ENCODE assay signal across 17 mouse cellular contexts in the genomic region with DNA sequence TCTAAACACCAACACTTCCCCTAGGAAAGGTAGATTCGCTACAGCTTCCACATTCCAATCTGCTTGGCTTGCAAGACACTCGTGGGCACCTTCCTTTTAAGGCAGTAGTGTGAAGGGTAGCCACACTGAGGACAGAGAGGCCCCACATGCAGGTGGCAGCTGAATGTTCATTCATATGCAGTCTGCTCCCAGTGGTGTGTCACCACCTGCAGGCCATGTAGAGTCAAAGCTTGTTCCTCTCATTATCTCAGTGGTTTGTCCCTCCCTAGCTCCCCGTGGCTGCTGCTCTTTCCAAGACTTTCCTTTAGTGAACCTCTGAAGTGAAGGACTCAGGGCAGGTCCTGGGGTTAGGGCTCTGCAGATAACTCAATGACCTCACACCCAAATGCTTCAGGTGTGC.
DNase-seq lines count a peak whose midpoint lies in the region; TF ChIP-seq lines count a peak whose summit lies in the region.
"Had no signal": no experiment of that assay in that cellular context is flagged by ENCODE, and none has a peak within 500 bp of the region (broad histone marks: within the 10 kb centered on the region; RNA-seq: fewer than 3 reads in every experiment).

No protein-coding gene starts in this region.

- no peak for DNase-seq in cerebellum, adult 2 months
- no peak for DNase-seq in cerebellum, adult 11 months
- no peak for DNase-seq in kidney, adult 2 months
- no peak for DNase-seq in kidney, postnatal 25 days
- DNase-seq in A20 (ENCODE audit: low read depth, low spot score) = peak; percentile 4
- DNase-seq in left cerebral cortex, adult 18-20 months (ENCODE audit: low spot score in 2 of 2) = no peak
- DNase-seq in left cerebral cortex, postnatal 25 days (ENCODE audit: low spot score in 2 of 2) = no peak
- DNase-seq: adrenal gland, adult 2 months; cerebellum, postnatal 36 days; gastrocnemius, postnatal 25 days; kidney, postnatal 14 days had no signal

- TF ChIP-seq POLR2A in cerebellum, adult 2 months (IDR thresholded peaks at IDR 0.05; ENCODE audit: borderline replicate concordance, insufficient read depth, low read length) = no peak
- TF ChIP-seq POLR2A in kidney, adult 2 months (IDR thresholded peaks at IDR 0.05; ENCODE audit: low read depth, low read length) = no peak
- TF ChIP-seq POLR2A in cortical plate, adult 2 months (IDR thresholded peaks at IDR 0.05; ENCODE audit: extremely low read depth, insufficient read depth, low read length) = no peak

- peak; percentile 42; the same call in 1 of the 2 replicates for TF ChIP-seq CTCF in cerebellum, adult 2 months (IDR thresholded peaks at IDR 0.05; ENCODE audit: borderline replicate concordance, insufficient read depth, low read depth, low read length)
- peak; percentile 29; the same call in 1 of the 2 replicates for TF ChIP-seq CTCF in kidney, adult 2 months (conservative IDR thresholded peaks at IDR 0.05; ENCODE audit: insufficient read depth, insufficient read length, low read depth, low read length)
- peak; percentile 47; the same call in 1 of the 2 replicates for TF ChIP-seq CTCF in cortical plate, adult 2 months (IDR thresholded peaks at IDR 0.05; ENCODE audit: extremely low read depth, insufficient read depth, low read length)

- WGBS in cerebellum, adult 2 months = 44% methylated on average over 3 of the region's 3 CpGs
- WGBS in kidney, adult 2 months = 41% methylated on average over 3 of the region's 3 CpGs

- H3K4me3 ChIP-seq in cerebellum, adult 2 months (replicated peaks; ENCODE audit: insufficient read depth, low read depth, low read length) = no peak overlapping the region
- H3K4me3 ChIP-seq in kidney, adult 2 months (ENCODE audit: insufficient read depth, low read depth, low read length) = no peak overlapping the region
- H3K4me3 ChIP-seq in cortical plate, adult 2 months (ENCODE audit: insufficient read depth, low read length) = no peak overlapping the region
- H3K4me3 ChIP-seq: forebrain, embryonic 13.5 days; hindbrain, embryonic 13.5 days; liver, embryonic 12.5 days; neural tube, embryonic 15.5 days had no signal

- no peaks in the 10 kb centered on the region for H3K27me3 ChIP-seq in cerebellum, adult 2 months (ENCODE audit: control insufficient read depth, insufficient read depth, low read length)
- no peaks in the 10 kb centered on the region for H3K27me3 ChIP-seq in kidney, adult 2 months (replicated peaks; ENCODE audit: control insufficient read depth, insufficient read depth, low read length)
- H3K27me3 ChIP-seq: forebrain, embryonic 13.5 days; hindbrain, embryonic 13.5 days; liver, embryonic 12.5 days; neural tube, embryonic 15.5 days had no signal

- no peaks in the 10 kb centered on the region; the same call in 1 of the 2 replicates for H3K4me1 ChIP-seq in cerebellum, adult 2 months (ENCODE audit: control insufficient read depth, insufficient read depth, low read length)
- H3K4me1 ChIP-seq in kidney, adult 2 months (ENCODE audit: control insufficient read depth, insufficient read depth, low read length) = no peaks in the 10 kb centered on the region
- no peaks in the 10 kb centered on the region for H3K4me1 ChIP-seq in cortical plate, adult 2 months (ENCODE audit: control insufficient read depth, insufficient read depth, low read length)
- H3K4me1 ChIP-seq: liver, embryonic 12.5 days had no signal

- no peaks in the 10 kb centered on the region for H3K36me3 ChIP-seq in kidney, adult 2 months (ENCODE audit: control insufficient read depth, insufficient read depth, low read length)
- H3K36me3 ChIP-seq: hindbrain, embryonic 13.5 days; liver, embryonic 12.5 days; neural tube, embryonic 15.5 days had no signal

- H3K27ac ChIP-seq in cerebellum, adult 2 months (ENCODE audit: insufficient read depth, low read length) = no peak overlapping the region
- H3K27ac ChIP-seq in kidney, adult 2 months (ENCODE audit: insufficient read depth, low read depth, low read length) = no peak overlapping the region
- H3K27ac ChIP-seq in cortical plate, adult 2 months (ENCODE audit: insufficient read depth, low read length) = no peak overlapping the region
- H3K27ac ChIP-seq: forebrain, embryonic 13.5 days; hindbrain, embryonic 13.5 days; liver, embryonic 12.5 days; macrophage; neural tube, embryonic 15.5 days had no signal

- intact Hi-C loops in left cerebral cortex, postnatal 25 days (cut with DNase I) = loop anchor here (5.0 kb wide), 1 partner anchor 145 kb away; no protein-coding TSS in a partner anchor
